Mouse (Mus musculus) urinary bladder, postnatal 36 days (tissue): ENCODE measurements around the gene Hmox2.
"Not testable (repeated sequence)": the region's sequence is repeated elsewhere in the genome, so short reads cannot be mapped to it uniquely, and the experiment has no call there.

Experiments
- DNase-seq, 2 experiments: peaks; one replicate each; pipeline ENCODE4 v3.0.0; 2022; ENCODE audit warnings: low spot score in 2 of 2, mixed read lengths in 1 of 2

The Hmox2 gene

GRCm38 (mm10) chr16:4725266-4725665 is 895 bp upstream of the Hmox2 start:
- DNase-seq, result no peak

DNA sequence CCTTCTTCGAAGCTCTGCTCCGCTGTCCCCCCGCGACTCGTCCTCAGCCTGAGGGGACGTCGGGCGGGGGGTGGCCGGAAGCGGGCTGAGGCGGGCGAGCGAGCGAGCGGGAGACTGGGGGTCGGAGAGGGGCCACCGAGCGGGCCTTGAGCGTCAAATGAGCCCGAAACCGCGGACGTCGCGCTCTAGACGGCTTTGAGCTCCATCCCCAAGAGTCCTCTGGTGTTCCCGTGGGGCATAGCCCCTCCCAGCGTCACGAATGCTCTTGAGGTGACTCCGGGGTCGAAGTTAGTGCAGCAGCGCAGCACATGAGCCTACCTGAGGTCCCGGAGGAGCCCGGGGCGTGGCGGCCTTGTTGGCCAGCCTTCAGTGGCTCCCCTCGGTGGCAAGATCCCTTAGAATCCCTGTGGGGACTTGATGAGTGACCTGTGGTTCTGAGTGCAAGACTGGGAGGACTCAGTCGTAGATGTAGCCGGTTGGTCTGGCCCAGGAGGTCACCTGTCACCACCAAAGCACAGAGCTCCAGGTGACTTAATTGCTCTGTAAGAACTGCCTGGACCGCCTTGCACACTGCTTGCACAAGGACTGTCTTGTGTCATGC is 467 bp downstream of the Hmox2 start:
- DNase-seq, result peak in 1 of 2 experiments; percentile 29

- DNase-seq, result no peak
Measured at GRCm38 (mm10) chr16:4727526-4727925, 1.4 kb downstream of the Hmox2 start.

GRCm38 (mm10) chr16:4727963-4728362 is 1.8 kb downstream of the Hmox2 start:
- no peak for DNase-seq

DNA sequence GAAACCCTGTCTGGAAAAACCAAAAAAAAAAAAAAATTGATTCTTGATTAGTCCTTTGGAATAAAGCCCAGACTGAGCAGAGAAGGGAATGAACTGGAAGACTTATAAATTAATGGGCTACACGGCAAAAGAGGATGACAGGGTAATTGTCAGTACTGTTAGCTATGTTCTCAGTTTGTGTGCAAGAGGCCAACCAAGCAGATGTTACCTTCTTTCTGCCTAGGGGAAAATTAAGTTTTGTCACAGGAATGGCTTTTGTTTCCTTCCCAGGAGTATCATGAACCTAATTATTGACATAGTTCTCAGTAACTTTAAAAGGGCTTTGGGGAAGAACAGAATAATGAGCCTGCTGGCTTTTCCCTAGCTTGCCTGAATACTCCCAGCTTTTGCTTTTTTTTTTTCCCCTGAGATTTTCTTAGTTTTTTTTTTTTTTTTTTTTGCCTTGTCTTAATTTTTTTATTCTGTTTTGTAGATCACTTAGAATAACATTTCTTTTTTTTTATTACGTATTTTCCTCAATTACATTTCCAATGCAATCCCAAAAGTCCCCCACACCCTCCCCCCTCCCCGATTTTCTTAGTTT is 4.7 kb downstream of the Hmox2 start:
- DNase-seq, result no peak

GRCm38 (mm10) chr16:4736262-4736661 is 10.1 kb downstream of the Hmox2 start:
- DNase-seq, result no peak

- no peak for DNase-seq
Measured at GRCm38 (mm10) chr16:4739994-4740393, 13.8 kb downstream of the Hmox2 start.

DNA sequence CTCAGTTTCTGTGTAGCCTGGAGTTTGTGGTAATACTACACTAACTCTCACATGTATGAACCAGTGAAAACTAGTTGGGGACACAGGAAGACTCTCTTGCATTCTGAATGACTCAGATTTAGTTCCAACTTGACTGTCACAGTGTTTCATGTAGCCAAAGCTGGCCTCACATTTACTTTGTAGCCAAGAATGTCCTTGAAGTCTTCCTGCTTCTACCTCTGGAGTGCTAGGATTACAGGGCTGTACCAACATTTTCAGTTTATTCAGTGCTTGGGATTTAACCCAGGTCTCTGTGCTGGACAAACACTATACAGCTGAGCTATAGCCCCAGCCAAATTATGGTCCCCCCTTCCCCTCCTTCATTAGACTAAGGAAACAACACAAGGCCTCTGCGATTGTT is 16.0 kb downstream of the Hmox2 start:
- DNase-seq, result no peak

- no peak for DNase-seq
Measured at GRCm38 (mm10) chr16:4752155-4752554, 26.0 kb downstream of the Hmox2 start.

GRCm38 (mm10) chr16:4754045-4754444 is 27.9 kb downstream of the Hmox2 start:
- DNase-seq, result no peak

- DNase-seq, result not testable (repeated sequence)
Measured at GRCm38 (mm10) chr16:4756660-4757335, 30.6 kb downstream of the Hmox2 start.

DNA sequence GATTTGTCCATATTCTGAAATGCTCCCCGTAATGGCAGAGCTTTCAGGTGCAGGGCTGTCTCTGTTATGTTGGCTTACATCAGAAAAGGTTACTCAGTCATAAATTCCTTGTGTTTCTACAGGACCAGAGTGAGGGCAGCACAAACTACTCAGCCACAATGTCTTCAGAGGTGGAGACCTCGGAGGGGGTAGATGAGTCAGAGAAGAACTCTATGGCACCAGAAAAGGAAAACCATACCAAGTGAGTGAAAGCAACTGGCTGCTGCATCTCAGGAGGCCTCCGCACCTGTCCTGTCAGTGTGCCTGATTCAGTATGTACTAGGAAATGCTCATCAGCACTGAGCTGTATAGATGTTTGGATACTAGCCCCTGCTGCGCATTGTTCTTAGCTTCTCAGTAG is 36.3 kb downstream of the Hmox2 start:
- no peak for DNase-seq

DNA sequence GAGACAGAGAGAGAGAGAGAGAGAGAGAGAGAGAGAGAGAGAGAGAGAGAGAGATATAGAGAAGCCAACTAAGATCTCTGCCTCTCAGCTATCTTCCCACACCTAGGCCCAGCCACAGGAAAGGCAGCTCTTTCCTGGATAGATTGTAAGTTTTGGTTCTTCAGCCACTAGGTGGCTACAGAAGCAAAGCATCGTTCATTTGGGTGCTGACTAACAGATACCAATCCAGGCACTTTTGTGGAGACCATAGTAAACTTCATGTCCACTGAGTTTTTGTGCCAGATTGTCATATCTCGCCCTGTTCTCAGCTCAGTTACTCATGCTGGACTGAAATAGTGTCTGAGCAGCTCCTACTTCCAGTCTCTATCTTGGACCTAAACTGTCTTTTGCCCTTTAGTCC is 37.1 kb downstream of the Hmox2 start:
- DNase-seq, result no peak

DNA sequence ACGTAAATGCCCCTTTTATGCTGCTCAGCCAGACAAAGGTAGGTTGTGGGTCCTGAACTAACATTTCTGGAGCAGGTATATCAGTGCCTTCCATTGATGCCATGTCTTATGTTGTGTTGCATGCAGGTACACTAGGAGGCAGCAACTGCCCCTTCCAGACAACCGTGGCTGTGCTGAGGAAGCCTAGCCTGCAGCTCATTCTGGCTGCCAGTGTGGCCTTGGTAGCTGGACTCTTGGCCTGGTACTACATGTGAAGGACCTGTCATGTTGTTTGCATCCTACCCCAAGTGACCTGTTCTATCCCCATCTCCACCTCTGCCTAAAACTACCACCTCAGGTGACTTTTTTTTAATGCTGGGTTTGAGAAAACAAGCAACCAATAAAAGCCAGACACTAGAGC is 39.7 kb downstream of the Hmox2 start:
- DNase-seq, result no peak

DNA sequence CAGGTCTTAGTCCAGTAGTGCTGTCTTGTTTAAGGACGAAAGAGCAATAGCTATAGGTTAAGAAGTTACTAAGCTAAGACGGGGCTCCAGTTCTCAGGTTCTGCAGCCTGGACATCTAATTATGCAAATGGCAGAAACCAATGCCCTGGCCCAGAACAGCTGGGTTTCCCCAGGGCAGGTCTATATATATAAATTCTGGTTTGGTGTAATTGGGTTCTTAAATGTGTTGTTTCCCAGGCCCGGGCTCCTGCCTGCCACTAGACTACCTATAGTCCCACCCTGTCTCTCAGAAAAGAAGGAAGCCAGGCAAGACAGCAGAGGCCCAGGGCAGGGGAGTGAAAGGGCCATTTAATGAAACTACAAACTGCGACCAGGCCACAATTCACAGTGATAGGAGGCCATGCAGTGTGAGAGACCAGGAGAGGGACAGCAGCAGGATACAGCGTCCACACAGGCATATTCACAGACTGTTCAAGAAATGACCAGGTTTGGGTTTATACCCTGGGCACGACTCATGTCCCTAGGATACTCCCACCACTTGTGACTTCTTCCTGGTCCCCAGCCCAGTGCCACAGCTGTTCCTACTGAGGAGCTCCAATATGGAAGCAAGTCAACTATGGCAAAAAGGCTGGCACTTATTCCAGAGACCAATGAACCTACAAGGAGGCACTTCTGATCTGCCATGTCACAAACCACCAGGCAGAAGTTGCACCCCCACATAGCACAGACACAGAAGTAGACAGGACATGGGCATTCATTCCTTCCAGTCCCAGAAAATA is 41.0 kb downstream of the Hmox2 start:
- DNase-seq, result no peak

- no peak for DNase-seq
Measured at GRCm38 (mm10) chr16:4768719-4769118, 42.6 kb downstream of the Hmox2 start.

DNA sequence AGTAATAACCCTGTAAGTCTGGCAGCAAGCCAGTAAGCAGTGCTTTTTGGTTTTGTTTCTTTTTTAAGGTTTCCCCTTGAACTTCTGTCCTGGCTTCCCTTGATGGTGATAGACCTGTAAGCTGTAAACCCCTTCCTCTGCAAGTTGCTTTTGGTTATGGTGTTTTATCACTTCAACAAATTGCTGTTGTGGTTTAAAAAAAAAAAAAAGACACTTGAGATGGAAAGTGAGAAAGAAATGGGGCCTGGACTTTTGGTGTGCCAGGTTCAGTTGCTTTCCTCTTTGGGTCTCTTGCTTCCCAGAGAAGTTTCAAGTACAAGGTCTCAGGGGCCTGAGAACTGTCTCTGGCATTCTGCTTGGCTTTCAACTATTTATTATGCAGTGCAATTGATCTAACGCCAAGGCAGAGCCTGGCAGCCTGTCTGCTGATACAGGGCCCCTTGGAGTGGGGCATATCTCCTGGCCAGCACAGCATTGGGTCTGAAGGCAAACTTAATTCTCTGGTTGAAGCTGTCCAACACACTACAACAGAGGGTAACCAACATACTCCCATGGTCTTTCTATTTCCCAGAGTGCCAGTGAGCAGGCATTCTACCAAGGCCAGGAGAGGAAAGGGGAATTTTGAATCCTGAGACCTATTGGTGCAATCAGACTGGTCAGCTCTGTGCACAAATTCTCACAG is 47.3 kb downstream of the Hmox2 start:
- DNase-seq, result peak in 1 of 2 experiments; percentile 38

DNA sequence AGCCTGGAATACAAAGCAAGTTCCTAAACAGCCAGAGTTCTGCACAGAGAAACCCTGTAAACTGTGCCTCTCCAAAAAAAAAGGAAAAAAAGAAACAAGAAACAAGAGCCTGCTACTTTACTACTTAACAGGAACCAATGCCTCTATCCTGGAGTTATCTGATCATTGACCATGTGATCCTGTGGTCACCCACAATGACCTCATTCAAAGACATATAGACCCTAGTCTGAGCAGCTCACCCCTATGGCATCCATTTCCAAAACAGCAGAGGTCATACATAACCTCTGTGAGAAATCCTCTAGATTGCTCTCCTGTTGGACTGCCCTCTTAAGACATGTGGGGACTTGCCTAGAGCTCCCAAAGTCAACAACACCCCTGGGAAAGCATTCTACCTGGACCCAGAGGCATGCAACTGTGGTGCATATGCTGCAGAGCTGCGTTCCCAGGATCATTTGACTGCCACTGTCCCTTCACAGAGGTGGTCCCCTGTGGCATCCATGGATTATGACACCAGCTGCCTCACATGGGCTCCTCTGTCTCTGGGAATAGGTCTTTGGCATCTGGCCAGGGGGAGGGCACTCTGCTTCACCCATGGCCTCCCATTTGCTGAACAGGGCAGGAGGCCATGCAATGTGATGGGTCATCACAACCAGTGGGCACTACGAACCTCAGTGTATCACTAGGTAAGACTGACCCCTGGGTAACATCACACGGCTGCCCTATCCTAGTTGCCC is 51.2 kb downstream of the Hmox2 start:
- peak in 1 of 2 experiments; percentile 29 for DNase-seq

DNA sequence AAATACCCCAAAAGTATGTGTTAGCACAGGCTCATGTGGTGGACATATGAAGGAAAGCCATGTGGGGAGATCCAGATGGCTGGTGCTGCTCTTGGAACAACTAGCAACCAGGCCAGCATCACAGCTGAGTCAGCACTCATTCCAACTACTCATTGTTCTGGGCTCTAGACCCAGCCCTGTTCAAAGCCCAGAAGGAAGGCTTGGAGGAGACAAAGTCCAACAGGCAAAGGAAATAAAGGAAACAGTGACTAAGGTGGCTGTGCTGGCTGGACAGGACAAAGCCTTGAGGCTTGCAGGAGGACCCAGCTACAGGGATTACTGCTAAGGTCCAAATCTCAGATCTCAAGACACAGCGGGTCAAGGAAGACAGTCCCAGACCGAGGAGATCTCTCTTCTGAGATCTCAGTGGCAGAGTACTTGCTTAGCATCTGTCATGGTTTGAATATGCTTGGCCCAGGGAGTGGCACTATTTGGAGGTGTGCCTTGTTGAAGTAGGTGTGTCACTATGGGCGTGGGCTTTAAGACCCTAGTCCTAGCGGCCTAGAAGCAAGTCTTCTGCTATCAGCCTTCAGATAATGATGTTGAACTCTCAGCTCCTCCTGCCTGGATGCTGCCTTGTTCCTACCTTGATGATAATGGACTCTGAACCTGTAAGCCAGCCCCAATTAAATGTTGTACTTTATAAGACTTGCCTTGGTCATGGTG is 51.9 kb downstream of the Hmox2 start:
- DNase-seq, result no peak

- DNase-seq, result no peak
Measured at GRCm38 (mm10) chr16:4778940-4779339, 52.8 kb downstream of the Hmox2 start.
